9 mouse cellular contexts compared by ENCODE assay signal in genomic region chr13:54824111-54824931, GRCm38 (mm10). TPM values are rescaled to one million over a fixed set of nuclear protein-coding genes. Genes with fewer than 3 reads are reported as not detected.
DNase-seq lines count a peak whose midpoint lies in the region; ATAC-seq and TF ChIP-seq lines count a peak whose summit lies in the region.
"Had no signal": no experiment of that assay in that cellular context is flagged by ENCODE, and none has a peak within 500 bp of the region (broad histone marks: within the 10 kb centered on the region; RNA-seq: fewer than 3 reads in every experiment).

No protein-coding gene starts in this region.

- H3K27me3 ChIP-seq in E14TG2a.4 (ENCODE audit: insufficient read depth, low read length), result peaks cover 16% of the 10 kb centered on the region; the same call in 1 of the 2 replicates
- no peaks in the 10 kb centered on the region for H3K27me3 ChIP-seq in forebrain, embryonic 14.5 days (replicated peaks; ENCODE audit: control insufficient read depth, insufficient read depth, low read length)
- H3K27me3 ChIP-seq in hindbrain, embryonic 10.5 days (ENCODE audit: insufficient read depth, poor library complexity, severe bottlenecking), result peaks cover 50% of the 10 kb centered on the region
- 0 out of 2 replicates have a peak, but pooled peaks cover 5% of the 10 kb centered on the region for H3K27me3 ChIP-seq in limb, embryonic 15.5 days

- ATAC-seq in forebrain, embryonic 14.5 days, result peak; percentile 73
- ATAC-seq in limb, embryonic 15.5 days (ENCODE audit: insufficient number of reproducible peaks, low FRiP score, low TSS enrichment, low read depth), result no peak

- WGBS in forebrain, embryonic 14.5 days, result 14% methylated on average over 25 of the region's 25 CpGs
- WGBS in hindbrain, embryonic 10.5 days, result 19% methylated on average over 25 of the region's 25 CpGs
- WGBS in limb, embryonic 15.5 days, result 17% methylated on average over 25 of the region's 25 CpGs

- no peak for TF ChIP-seq CTCF in E14TG2a.4 (conservative IDR thresholded peaks at IDR 0.05; ENCODE audit: low read length)

- peak overlapping the region; percentile 67 for H3K4me3 ChIP-seq in E14TG2a.4 (replicated peaks; ENCODE audit: low read length)
- no peak overlapping the region for H3K4me3 ChIP-seq in forebrain, embryonic 14.5 days (ENCODE audit: low read depth, low read length)
- peak overlapping the region; percentile 40 for H3K4me3 ChIP-seq in hindbrain, embryonic 10.5 days
- no peak overlapping the region for H3K4me3 ChIP-seq in limb, embryonic 15.5 days

- H3K4me1 ChIP-seq in E14TG2a.4 (replicated peaks; ENCODE audit: low read depth, low read length), result peaks cover 61% of the 10 kb centered on the region
- peaks cover 7% of the 10 kb centered on the region for H3K4me1 ChIP-seq in forebrain, embryonic 14.5 days (ENCODE audit: control insufficient read depth, insufficient read depth, low read length)
- peaks cover 21% of the 10 kb centered on the region for H3K4me1 ChIP-seq in hindbrain, embryonic 10.5 days (replicated peaks)
- H3K4me1 ChIP-seq in limb, embryonic 15.5 days, result peaks cover 13% of the 10 kb centered on the region

- peak overlapping the region; percentile 17; the same call in 1 of the 2 replicates for H3K9ac ChIP-seq in forebrain, embryonic 14.5 days (ENCODE audit: low read length)
- H3K9ac ChIP-seq in limb, embryonic 15.5 days, result no peak overlapping the region

- no peaks in the 10 kb centered on the region for H3K36me3 ChIP-seq in E14TG2a.4 (ENCODE audit: insufficient read depth, low read length)
- no peaks in the 10 kb centered on the region for H3K36me3 ChIP-seq in forebrain, embryonic 14.5 days (ENCODE audit: control insufficient read depth, insufficient read depth, low read length)
- H3K36me3 ChIP-seq in hindbrain, embryonic 10.5 days, result no peaks in the 10 kb centered on the region
- no peaks in the 10 kb centered on the region for H3K36me3 ChIP-seq in limb, embryonic 15.5 days

- H3K9me3 ChIP-seq in E14TG2a.4 (ENCODE audit: low read length), result no peaks in the 10 kb centered on the region
- no peaks in the 10 kb centered on the region for H3K9me3 ChIP-seq in forebrain, embryonic 14.5 days (replicated peaks; ENCODE audit: control insufficient read depth, low read length)
- no peaks in the 10 kb centered on the region for H3K9me3 ChIP-seq in hindbrain, embryonic 10.5 days
- H3K9me3 ChIP-seq in limb, embryonic 15.5 days, result no peaks in the 10 kb centered on the region

- H3K27ac ChIP-seq in forebrain, embryonic 14.5 days (ENCODE audit: low read depth, low read length), result peak overlapping the region; percentile 71; the same call in 1 of the 2 replicates
- H3K27ac ChIP-seq in hindbrain, embryonic 10.5 days, result peak overlapping the region; percentile 12; the same call in 1 of the 2 replicates
- H3K27ac ChIP-seq in limb, embryonic 15.5 days, result no peak overlapping the region

- H3K4me2 ChIP-seq in forebrain, embryonic 14.5 days (ENCODE audit: low read length), result peak overlapping the region; percentile 31
- peak overlapping the region; percentile 39 for H3K4me2 ChIP-seq in limb, embryonic 15.5 days

- DNase-seq in adrenal gland, postnatal 25 days, result peak; percentile 32
- peak; percentile 69 for DNase-seq in forebrain, embryonic 14.5 days (ENCODE audit: low spot score)
- DNase-seq in hindbrain, embryonic 10.5 days (ENCODE audit: low spot score), result no peak
- peak; percentile 5 for DNase-seq in yolk sac, embryonic 10.5 days (ENCODE audit: low spot score)
- DNase-seq in thymus, postnatal 0 days (ENCODE audit: low spot score), result no peak
- no peak for DNase-seq in urinary bladder, postnatal 4 days (ENCODE audit: low spot score in 2 of 2)

RNA-seq across cellular contexts. Expression of gene Tspan17, which starts 35.1 kb away (rescaled TPM):
- total RNA-seq in adrenal gland, postnatal 25 days (2021), result 30.1 and 39.5 TPM in 2 replicates
- polyA plus RNA-seq in forebrain, embryonic 14.5 days (2014; fragmentation: Nextera tagmentation; extraction: Ambion mirVana), result 16.0 and 16.3 TPM in 2 replicates
- polyA plus RNA-seq in hindbrain, embryonic 10.5 days (2016; fragmentation: Nextera tagmentation; extraction: Ambion mirVana), result 12.3 and 26.5 TPM in 2 replicates
- polyA plus RNA-seq in limb, embryonic 15.5 days (2015; fragmentation: Nextera tagmentation; extraction: Ambion mirVana), result 7.8 and 8.0 TPM in 2 replicates
- 4.4 and 5.0 TPM in 2 replicates for polyA plus RNA-seq in thymus, postnatal 0 days (2015; fragmentation: Nextera tagmentation; extraction: Ambion mirVana)

RNA-seq across cellular contexts. Expression of gene Eif4e1b, which starts 40.5 kb away (rescaled TPM):
- not detected in 2 replicates for total RNA-seq in adrenal gland, postnatal 25 days (2021)
- polyA plus RNA-seq in forebrain, embryonic 14.5 days (2014; fragmentation: Nextera tagmentation; extraction: Ambion mirVana), result not detected in 2 replicates
- not detected in 2 replicates for polyA plus RNA-seq in hindbrain, embryonic 10.5 days (2016; fragmentation: Nextera tagmentation; extraction: Ambion mirVana)
- not detected in 2 replicates for polyA plus RNA-seq in limb, embryonic 15.5 days (2015; fragmentation: Nextera tagmentation; extraction: Ambion mirVana)
- not detected in 2 replicates for polyA plus RNA-seq in thymus, postnatal 0 days (2015; fragmentation: Nextera tagmentation; extraction: Ambion mirVana)
- total RNA-seq: neutrophil, adult 5-6 weeks had no signal

RNA-seq across cellular contexts. Expression of gene Sncb, which starts 57.9 kb away (rescaled TPM):
- total RNA-seq in adrenal gland, postnatal 25 days (2021), result 0.91 and 1.6 TPM in 2 replicates
- 25.7 and 31.8 TPM in 2 replicates for polyA plus RNA-seq in forebrain, embryonic 14.5 days (2014; fragmentation: Nextera tagmentation; extraction: Ambion mirVana)
- 2.3 and 2.4 TPM in 2 replicates for polyA plus RNA-seq in hindbrain, embryonic 10.5 days (2016; fragmentation: Nextera tagmentation; extraction: Ambion mirVana)
- polyA plus RNA-seq in limb, embryonic 15.5 days (2015; fragmentation: Nextera tagmentation; extraction: Ambion mirVana), result 0.12 and 0.49 TPM in 2 replicates
- 0.31 TPM in 1 of 2 replicates, not detected in the other for polyA plus RNA-seq in thymus, postnatal 0 days (2015; fragmentation: Nextera tagmentation; extraction: Ambion mirVana)
- total RNA-seq: neutrophil, adult 5-6 weeks had no signal

Comparison
In these comparisons a context has a peak if more than half of its experiments do, and no peak if none do; other contexts are left out.
1. H3K4me3 ChIP-seq: peak in E14TG2a.4 (single experiment) and hindbrain, embryonic 10.5 days (single experiment); none in forebrain, embryonic 14.5 days (single experiment) and limb, embryonic 15.5 days (single experiment).
2. DNase-seq: peak in adrenal gland, postnatal 25 days (single experiment), forebrain, embryonic 14.5 days (single experiment) and yolk sac, embryonic 10.5 days (single experiment); none in hindbrain, embryonic 10.5 days (single experiment), thymus, postnatal 0 days (single experiment) and urinary bladder, postnatal 4 days (0 of 2).